17 mouse cellular contexts compared by ENCODE assay signal in genomic region chr2:159622141-159622669, GRCm38 (mm10).
"Had no signal": no experiment of that assay in that cellular context is flagged by ENCODE, and none has a peak within 500 bp of the region (broad histone marks: within the 10 kb centered on the region; RNA-seq: fewer than 3 reads in every experiment).

No protein-coding gene starts in this region.

- H3K9me3 ChIP-seq: lung, embryonic 15.5 days; midbrain, embryonic 13.5 days; midbrain, embryonic 15.5 days; neural tube, embryonic 12.5 days; stomach, embryonic 15.5 days had no signal

- H3K4me1 ChIP-seq: lung, embryonic 15.5 days; megakaryocyte, embryonic 14.5 days; midbrain, embryonic 13.5 days; midbrain, embryonic 15.5 days; neural tube, embryonic 12.5 days; stomach, embryonic 15.5 days had no signal

- H3K9ac ChIP-seq: lung, embryonic 15.5 days; midbrain, embryonic 13.5 days; midbrain, embryonic 15.5 days; neural tube, embryonic 12.5 days; stomach, embryonic 15.5 days had no signal

- ATAC-seq: lung, postnatal 0 days; midbrain, embryonic 13.5 days; midbrain, embryonic 15.5 days had no signal

- H3K27me3 ChIP-seq: lung, embryonic 15.5 days; megakaryocyte, embryonic 14.5 days; midbrain, embryonic 13.5 days; midbrain, embryonic 15.5 days; neural tube, embryonic 12.5 days; stomach, embryonic 15.5 days had no signal

- DNase-seq: lung, adult 2 months; lung, postnatal 14 days; lung, postnatal 36 days; right cerebral cortex, postnatal 14 days; thymus, adult 2 months; thymus, postnatal 25 days; thymus, postnatal 4 days had no signal

- H3K27ac ChIP-seq: lung, embryonic 15.5 days; macrophage; midbrain, embryonic 13.5 days; midbrain, embryonic 15.5 days; neural tube, embryonic 12.5 days; stomach, embryonic 15.5 days; stomach, postnatal 0 days had no signal

- H3K36me3 ChIP-seq: lung, embryonic 15.5 days; midbrain, embryonic 13.5 days; midbrain, embryonic 15.5 days; neural tube, embryonic 12.5 days; stomach, embryonic 15.5 days had no signal

- H3K4me2 ChIP-seq: lung, embryonic 15.5 days; midbrain, embryonic 11.5 days; midbrain, embryonic 13.5 days; midbrain, embryonic 15.5 days; neural tube, embryonic 12.5 days; stomach, embryonic 15.5 days had no signal

- H3K4me3 ChIP-seq: lung, embryonic 15.5 days; megakaryocyte, embryonic 14.5 days; midbrain, embryonic 13.5 days; midbrain, embryonic 15.5 days; neural tube, embryonic 12.5 days; stomach, embryonic 15.5 days had no signal
